ENCODE assay signal across 1 mouse cellular context in genomic region chr17:86824502-86825162, GRCm38 (mm10).
TF ChIP-seq lines count a peak whose summit lies in the region.

No protein-coding gene starts in this region.

TF ChIP-seq in CH12.LX, 34 proteins besides CTCF, POLR2A, EP300 and RAD21 (continued from another document):
- TF ChIP-seq TCF12 (IDR thresholded peaks at IDR 0.05; ENCODE audit: low read depth, low read length) (0 out of 2 replicates have a peak, but pooled peaks have one; percentile 9), ELF1 (IDR thresholded peaks at IDR 0.05; ENCODE audit: low read depth, low read length) (no peak; the same call in 1 of the 2 replicates), IRF4 (IDR thresholded peaks at IDR 0.05; ENCODE audit: low read depth, low read length) (peak; percentile 67; the same call in 1 of the 2 replicates)
